Mouse (Mus musculus) hindbrain, embryonic 14.5 days (tissue): ENCODE measurements around the gene Padi2. TPM values are rescaled to one million over a fixed set of nuclear protein-coding genes. Genes with fewer than 3 reads are reported as not detected.
A peak's percentile ranks its signal among the peaks of the same experiment; 100 is the strongest.

ENCODE experiments used
- ATAC-seq: fragments of 200-750 bp; cut with Nextera tagmentation; 2 replicates; pipeline ENCODE4 v1.8.0; 2017; ENCODE audit warnings: moderate number of reproducible peaks, mild to moderate bottlenecking, moderate TSS enrichment, moderate library complexity; ENCODE audit not compliant: low FRiP score
- DNase-seq: peaks from one replicate; pipeline ENCODE4 v3.0.0-alpha.2; 2015; ENCODE audit warnings: low spot score
- H3K27ac ChIP-seq: fragments of 300-500 bp; sonication (generic); 2 replicates; pipeline ENCODE4 v1.5.1; 2014; ENCODE audit warnings: mild to moderate bottlenecking, moderate library complexity
- H3K27me3 ChIP-seq: fragments of 300-500 bp; sonication (generic); 2 replicates; pipeline ENCODE4 v1.6.1; 2014; ENCODE audit warnings: mild to moderate bottlenecking, low read length, mixed read lengths; ENCODE audit not compliant: control insufficient read depth, insufficient read depth
- H3K36me3 ChIP-seq: fragments of 300-500 bp; sonication (generic); replicated peaks from 2 replicates; pipeline ENCODE4 v1.6.1; 2014; ENCODE audit not compliant: control insufficient read depth, insufficient read depth
- H3K4me1 ChIP-seq: fragments of 300-500 bp; sonication (generic); replicated peaks from 2 replicates; pipeline ENCODE4 v1.6.1; 2014; ENCODE audit warnings: antibody characterized with exemption, low read length, mixed read lengths; ENCODE audit not compliant: control insufficient read depth, insufficient read depth
- H3K4me2 ChIP-seq: fragments of 300-500 bp; sonication (generic); replicated peaks from 2 replicates; pipeline ENCODE4 v1.6.1; 2014; ENCODE audit warnings: mild to moderate bottlenecking, moderate library complexity
- H3K4me3 ChIP-seq: fragments of 300-500 bp; sonication (generic); replicated peaks from 2 replicates; pipeline ENCODE4 v1.5.1; 2014; ENCODE audit warnings: mild to moderate bottlenecking, low read length
- H3K9ac ChIP-seq: fragments of 300-500 bp; sonication (generic); 2 replicates; pipeline ENCODE4 v1.6.1; 2014
- H3K9me3 ChIP-seq: fragments of 300-500 bp; sonication (generic); 2 replicates; pipeline ENCODE4 v1.6.1; 2016; ENCODE audit warnings: low read length; ENCODE audit not compliant: control insufficient read depth
- WGBS: fragments of 180-500 bp; shearing (Covaris S2); extraction: QIAGEN DNeasy Blood & Tissue Kit; methylation state at CpG from one replicate; pipeline ENCODE4 v1.1.7; 2014; 5-methylcytosine and 5-hydroxymethylcytosine counted together
- polyA plus RNA-seq: library from polyadenylated mRNA; unstranded; fragments of >200 nt; fragmentation: Nextera tagmentation; extraction: Ambion mirVana; gene quantifications from 2 replicates; pipeline ENCODE4 v1.2.1, GENCODE M21; 2014

Gene Padi2
- polyA plus RNA-seq, 1 experiment from 2014 or later = 1.5 TPM

- Histone ChIP-seq H3K4me2 (no peak overlapping the region), H3K9ac (no peak overlapping the region), H3K4me1 (no peaks in the 10 kb centered on the region; the same call in 1 of the 2 replicates), H3K27me3 (no peaks in the 10 kb centered on the region), H3K36me3 (no peaks in the 10 kb centered on the region), H3K9me3 (no peaks in the 10 kb centered on the region), H3K4me3 (no peak overlapping the region), H3K27ac (no peak overlapping the region; the same call in 1 of the 2 replicates)
- peak; percentile 76; the same call in 1 of the 2 replicates for ATAC-seq
- no peak for DNase-seq
- 59% methylated on average over 8 of the region's 8 CpGs for WGBS
Measured at GRCm38 (mm10) chr4:140929745-140930144, 23.6 kb downstream of the Padi2 start.

- Histone ChIP-seq H3K9me3 (no peaks in the 10 kb centered on the region), H3K4me3 (no peak overlapping the region), H3K9ac (no peak overlapping the region), H3K36me3 (no peaks in the 10 kb centered on the region), H3K4me1 (no peaks in the 10 kb centered on the region; the same call in 1 of the 2 replicates), H3K4me2 (no peak overlapping the region), H3K27me3 (no peaks in the 10 kb centered on the region), H3K27ac (no peak overlapping the region)
- DNase-seq (no peak), ATAC-seq (no peak)
- WGBS = 69% methylated on average over 10 of the region's 10 CpGs
Measured at GRCm38 (mm10) chr4:140930900-140931470, 24.8 kb downstream of the Padi2 start.

- no peak overlapping the region for H3K4me3 ChIP-seq
- no peak overlapping the region for H3K4me2 ChIP-seq
- no peak overlapping the region for H3K9ac ChIP-seq
- H3K27ac ChIP-seq = no peak overlapping the region
- no peaks in the 10 kb centered on the region for H3K27me3 ChIP-seq
- WGBS = 64% methylated on average over 9 of the region's 9 CpGs
- no peaks in the 10 kb centered on the region for H3K4me1 ChIP-seq
- no peak for ATAC-seq
- 0 out of 2 replicates have a peak, but pooled peaks cover 3% of the 10 kb centered on the region for H3K9me3 ChIP-seq
- no peak for DNase-seq
- H3K36me3 ChIP-seq = no peaks in the 10 kb centered on the region
Measured at GRCm38 (mm10) chr4:140935643-140936042, 29.5 kb downstream of the Padi2 start.

- Histone ChIP-seq H3K27me3 (no peaks in the 10 kb centered on the region), H3K4me2 (no peak overlapping the region), H3K9ac (no peak overlapping the region), H3K4me3 (no peak overlapping the region), H3K4me1 (no peaks in the 10 kb centered on the region), H3K9me3 (no peaks in the 10 kb centered on the region), H3K27ac (no peak overlapping the region), H3K36me3 (no peaks in the 10 kb centered on the region)
- 88% methylated on average over 12 of the region's 12 CpGs for WGBS
- no peak for ATAC-seq
- no peak for DNase-seq
Measured at GRCm38 (mm10) chr4:140944356-140944755, 38.2 kb downstream of the Padi2 start.

DNA sequence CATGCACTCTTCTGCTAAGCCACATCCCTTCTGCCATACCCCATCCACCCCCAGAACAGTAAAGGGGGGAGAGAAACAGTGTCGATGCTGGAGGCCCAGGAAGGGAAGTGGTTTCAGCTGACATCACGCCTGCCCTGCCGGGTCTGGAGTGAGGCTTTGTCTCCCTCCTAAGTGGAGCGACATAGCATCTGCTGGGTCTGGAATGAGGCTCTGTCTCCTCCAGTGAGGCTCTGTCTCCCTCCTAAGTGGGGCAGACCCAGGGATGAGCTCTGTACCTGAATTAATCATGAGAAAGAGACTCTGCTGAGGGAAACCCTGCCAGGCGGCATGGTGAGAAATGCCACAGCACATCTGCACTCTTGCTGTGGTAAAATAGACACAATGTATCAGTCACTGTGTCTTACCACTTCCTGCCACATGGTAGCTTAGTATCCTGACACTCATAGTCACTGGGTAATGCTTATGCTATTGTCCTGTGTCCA lies 38.9 kb downstream of the Padi2 start:
- H3K27me3 ChIP-seq = no peaks in the 10 kb centered on the region
- DNase-seq (no peak), ATAC-seq (no peak)
- no peak overlapping the region for H3K4me3 ChIP-seq
- 84% methylated on average over 5 of the region's 5 CpGs for WGBS
- no peak overlapping the region for H3K4me2 ChIP-seq
- no peaks in the 10 kb centered on the region for H3K4me1 ChIP-seq
- H3K36me3 ChIP-seq = no peaks in the 10 kb centered on the region
- no peaks in the 10 kb centered on the region for H3K9me3 ChIP-seq
- no peak overlapping the region for H3K27ac ChIP-seq
- H3K9ac ChIP-seq = no peak overlapping the region

DNA sequence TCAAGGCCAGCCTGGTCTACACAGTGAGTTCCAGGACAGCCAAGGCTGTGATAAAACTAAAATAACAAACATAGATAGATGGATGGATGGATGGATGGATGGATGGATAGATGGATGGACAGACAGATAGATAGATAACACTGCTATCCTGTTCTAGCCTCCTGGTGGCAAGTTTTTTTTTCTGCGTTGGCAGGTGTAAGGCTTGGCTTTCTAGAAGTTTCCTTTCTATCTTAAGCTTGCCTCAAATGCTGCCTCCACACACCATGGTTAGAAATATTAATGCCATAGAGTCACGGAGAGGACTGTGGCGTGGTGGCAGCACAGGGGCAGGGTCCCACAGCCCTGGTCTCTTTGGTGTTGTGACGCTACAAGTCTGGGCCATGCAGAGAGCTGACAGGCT lies 39.4 kb downstream of the Padi2 start:
- H3K36me3 ChIP-seq = no peaks in the 10 kb centered on the region
- ATAC-seq (no peak), DNase-seq (no peak)
- no peaks in the 10 kb centered on the region for H3K27me3 ChIP-seq
- no peak overlapping the region for H3K9ac ChIP-seq
- WGBS = 95% methylated on average over 4 of the region's 4 CpGs
- no peak overlapping the region for H3K27ac ChIP-seq
- H3K4me3 ChIP-seq = no peak overlapping the region
- H3K9me3 ChIP-seq = no peaks in the 10 kb centered on the region
- H3K4me2 ChIP-seq = no peak overlapping the region
- no peaks in the 10 kb centered on the region for H3K4me1 ChIP-seq

- WGBS = 81% methylated on average over 4 of the region's 4 CpGs
- Histone ChIP-seq H3K36me3 (no peaks in the 10 kb centered on the region), H3K9me3 (no peaks in the 10 kb centered on the region), H3K27me3 (no peaks in the 10 kb centered on the region), H3K4me2 (no peak overlapping the region), H3K27ac (no peak overlapping the region), H3K4me1 (no peaks in the 10 kb centered on the region), H3K4me3 (no peak overlapping the region), H3K9ac (no peak overlapping the region)
- no peak for ATAC-seq
- no peak for DNase-seq
Measured at GRCm38 (mm10) chr4:140946048-140946447, 39.9 kb downstream of the Padi2 start.

DNA sequence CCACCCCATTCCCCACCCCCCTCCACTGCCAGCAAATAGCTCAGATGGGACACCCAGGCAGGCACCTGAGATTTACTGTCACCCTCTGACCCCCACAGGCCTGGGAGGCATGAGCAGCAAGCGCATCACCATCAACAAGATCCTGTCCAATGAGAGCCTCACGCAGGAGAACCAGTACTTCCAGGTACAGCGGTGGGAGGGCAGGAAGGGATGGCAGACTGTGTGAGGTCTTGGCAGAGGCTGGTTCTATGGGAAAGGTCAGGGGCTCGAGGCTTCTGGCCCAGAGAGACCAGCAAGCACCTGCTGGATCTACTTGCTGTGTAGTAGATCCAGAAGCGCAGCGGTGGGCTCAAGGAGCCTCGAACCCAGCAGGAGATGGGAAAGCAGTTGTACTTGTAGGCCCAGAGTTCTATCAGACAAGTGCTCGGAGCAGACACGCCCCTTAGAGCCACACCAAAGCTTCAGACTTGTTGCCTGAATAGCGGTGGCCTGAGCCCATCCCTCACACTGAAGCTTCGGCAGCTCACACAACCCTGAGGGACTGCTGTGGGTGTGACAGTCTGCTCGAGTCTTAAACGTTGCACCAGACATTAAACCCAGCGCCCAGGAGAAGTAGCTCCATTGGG lies 40.5 kb downstream of the Padi2 start:
- Histone ChIP-seq H3K36me3 (no peaks in the 10 kb centered on the region), H3K9me3 (no peaks in the 10 kb centered on the region), H3K4me2 (no peak overlapping the region), H3K9ac (no peak overlapping the region), H3K4me1 (no peaks in the 10 kb centered on the region), H3K27ac (no peak overlapping the region), H3K4me3 (no peak overlapping the region), H3K27me3 (no peaks in the 10 kb centered on the region)
- no peak for DNase-seq
- WGBS = 84% methylated on average over 14 of the region's 14 CpGs
- no peak for ATAC-seq

- DNase-seq (no peak), ATAC-seq (no peak)
- no peak overlapping the region for H3K4me3 ChIP-seq
- no peak overlapping the region for H3K27ac ChIP-seq
- no peaks in the 10 kb centered on the region for H3K9me3 ChIP-seq
- H3K9ac ChIP-seq = no peak overlapping the region
- no peaks in the 10 kb centered on the region for H3K27me3 ChIP-seq
- H3K4me2 ChIP-seq = no peak overlapping the region
- WGBS = 87% methylated on average over 12 of the region's 12 CpGs
- H3K36me3 ChIP-seq = no peaks in the 10 kb centered on the region
- H3K4me1 ChIP-seq = no peaks in the 10 kb centered on the region
Measured at GRCm38 (mm10) chr4:140947487-140948440, 41.6 kb downstream of the Padi2 start.
